Mouse (Mus musculus) liver, embryonic 16.5 days (tissue): ENCODE measurements around the gene Myrfl. TPM values are rescaled to one million over a fixed set of nuclear protein-coding genes. Genes with fewer than 3 reads are reported as not detected.

ENCODE experiments used
- ATAC-seq: fragments of 200-750 bp; cut with Nextera tagmentation; 2 replicates; pipeline ENCODE4 v1.8.0; 2017; ENCODE audit warnings: low read depth, mild to moderate bottlenecking, moderate number of reproducible peaks, moderate library complexity
- H3K27ac ChIP-seq: fragments of 300-500 bp; sonication (generic); 2 replicates; pipeline ENCODE4 v1.5.1; 2014; ENCODE audit warnings: mild to moderate bottlenecking, low read length
- H3K27me3 ChIP-seq: fragments of 300-500 bp; sonication (generic); 2 replicates; pipeline ENCODE4 v1.6.1; 2014; ENCODE audit warnings: low read depth, low read length, mixed read lengths; ENCODE audit not compliant: control insufficient read depth, insufficient read depth
- H3K36me3 ChIP-seq: fragments of 300-500 bp; sonication (generic); 2 replicates; pipeline ENCODE4 v1.6.1; 2014; ENCODE audit warnings: mild to moderate bottlenecking; ENCODE audit not compliant: control insufficient read depth, insufficient read depth
- H3K4me1 ChIP-seq: fragments of 300-500 bp; sonication (generic); 2 replicates; pipeline ENCODE4 v1.6.1; 2014; ENCODE audit warnings: low read depth, low read length, mixed read lengths; ENCODE audit not compliant: control insufficient read depth
- H3K4me2 ChIP-seq: fragments of 300-500 bp; sonication (generic); 2 replicates; pipeline ENCODE4 v1.6.1; 2014; ENCODE audit warnings: low read depth, low read length, mixed read lengths
- H3K4me3 ChIP-seq: fragments of 300-500 bp; sonication (generic); 2 replicates; pipeline ENCODE4 v1.5.1; 2014; ENCODE audit warnings: low read depth, mild to moderate bottlenecking, low read length
- H3K9ac ChIP-seq: fragments of 300-500 bp; sonication (generic); 2 replicates; pipeline ENCODE4 v1.6.1; 2014; ENCODE audit warnings: low read depth, low read length
- H3K9me3 ChIP-seq: fragments of 300-500 bp; sonication (generic); replicated peaks from 2 replicates; pipeline ENCODE4 v1.6.1; 2016; ENCODE audit warnings: low read length; ENCODE audit not compliant: control insufficient read depth
- WGBS: fragments of 180-500 bp; shearing (Covaris S2); extraction: QIAGEN DNeasy Blood & Tissue Kit; methylation state at CpG from one replicate; pipeline ENCODE4 v1.1.7; 2014; ENCODE audit not compliant: insufficient replicate concordance; 5-methylcytosine and 5-hydroxymethylcytosine counted together
- polyA plus RNA-seq: library from polyadenylated mRNA; unstranded; fragments of >200 nt; fragmentation: Nextera tagmentation; extraction: Ambion mirVana; gene quantifications from 2 replicates; pipeline ENCODE4 v1.2.1, GENCODE M21; 2015

Myrfl gene
- polyA plus RNA-seq, 1 experiment from 2014 or later = 0.07 TPM

DNA sequence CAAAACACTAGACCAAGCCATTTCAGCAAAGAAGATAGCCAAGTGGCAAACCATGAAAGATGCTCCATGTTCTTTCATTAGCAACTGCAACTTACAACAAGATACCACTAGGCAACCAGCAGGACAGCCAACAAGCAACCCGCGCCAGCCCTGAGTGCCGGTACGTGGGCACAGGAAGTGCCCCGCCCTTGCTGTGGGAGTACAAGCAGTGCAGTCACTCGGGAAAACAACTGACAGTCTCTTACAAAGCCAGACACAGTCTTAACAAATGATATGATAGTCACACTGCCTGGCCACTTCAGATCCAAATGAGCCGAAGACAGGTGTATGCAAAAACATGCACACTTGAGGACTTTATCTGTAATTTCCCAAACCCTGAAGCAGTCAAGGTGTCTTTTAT lies 33.8 kb upstream of the Myrfl start:
- peak; percentile 35; the same call in 1 of the 2 replicates for ATAC-seq
- no peaks in the 10 kb centered on the region for H3K36me3 ChIP-seq
- 28% methylated on average over 7 of the region's 7 CpGs for WGBS

DNA sequence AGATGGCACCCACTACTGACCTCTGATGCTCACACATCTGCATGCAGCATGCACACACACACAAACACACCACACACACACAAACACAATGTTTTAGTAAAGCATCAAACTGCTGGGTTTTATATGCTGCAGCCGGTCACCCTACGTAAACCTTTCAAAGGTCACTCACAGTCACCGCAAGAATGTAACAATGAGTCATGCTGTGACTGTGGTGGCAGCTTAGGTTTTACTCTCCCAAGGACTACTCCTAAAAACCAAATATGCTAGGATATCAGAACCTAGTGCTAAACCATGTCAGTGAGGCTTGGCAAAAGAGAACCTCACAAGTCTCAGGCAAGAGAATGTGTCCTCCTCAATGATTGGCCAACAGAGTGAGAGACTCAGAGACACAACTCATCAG lies 32.1 kb upstream of the Myrfl start:
- WGBS = 77% methylated on average over 3 of the region's 3 CpGs
- ATAC-seq = no peak

More for the DNA sequence above, 33.8 kb upstream of the Myrfl start:
- Histone ChIP-seq H3K9ac (no peak overlapping the region), H3K4me1 (no peaks in the 10 kb centered on the region), H3K27ac (no peak overlapping the region), H3K9me3 (no peaks in the 10 kb centered on the region), H3K4me2 (no peak overlapping the region), H3K27me3 (no peaks in the 10 kb centered on the region), H3K4me3 (no peak overlapping the region)

DNA sequence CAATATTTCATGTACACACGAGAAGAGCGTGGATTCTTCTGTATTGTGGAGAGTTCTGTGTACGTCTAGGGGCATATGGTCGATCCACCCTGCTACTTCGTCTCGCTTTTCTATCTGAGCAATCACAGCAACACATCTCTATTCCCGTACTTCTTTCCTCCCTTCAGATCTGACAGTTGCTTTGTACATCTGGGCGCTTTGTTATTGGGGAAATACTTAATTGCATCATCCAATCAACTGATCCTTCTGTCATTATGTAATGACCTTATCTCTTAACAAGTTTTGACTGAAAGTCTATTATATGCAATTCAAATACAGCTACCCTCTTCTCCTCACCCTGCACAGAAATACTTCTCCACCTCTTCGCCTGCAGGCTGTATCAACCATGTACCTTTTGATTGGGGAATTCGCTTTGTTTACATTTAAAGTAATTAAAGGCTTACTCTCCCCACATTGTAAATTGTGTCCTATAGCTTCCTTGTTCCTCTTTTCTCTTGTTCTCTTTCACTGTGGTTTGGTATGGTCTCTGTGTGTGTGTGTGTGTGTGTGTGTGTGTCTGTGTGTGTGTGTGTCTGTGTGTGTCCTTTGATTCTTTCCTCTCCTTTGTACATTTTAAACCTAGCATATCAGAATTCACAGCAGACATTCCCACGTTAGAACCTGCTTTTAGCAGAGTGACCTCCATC lies 29.9 kb upstream of the Myrfl start:
- Histone ChIP-seq H3K4me3 (no peak overlapping the region), H3K27me3 (no peaks in the 10 kb centered on the region), H3K27ac (no peak overlapping the region), H3K9me3 (no peaks in the 10 kb centered on the region), H3K9ac (no peak overlapping the region), H3K4me2 (no peak overlapping the region), H3K4me1 (no peaks in the 10 kb centered on the region), H3K36me3 (no peaks in the 10 kb centered on the region)
- ATAC-seq = 0 out of 2 replicates have a peak, but pooled peaks have one; percentile 5
- WGBS = 70% methylated on average over 11 of the region's 11 CpGs

More for the DNA sequence above, 32.1 kb upstream of the Myrfl start:
- Histone ChIP-seq H3K36me3 (no peaks in the 10 kb centered on the region), H3K9me3 (no peaks in the 10 kb centered on the region), H3K27ac (no peak overlapping the region), H3K9ac (no peak overlapping the region), H3K4me3 (no peak overlapping the region), H3K4me2 (no peak overlapping the region), H3K27me3 (no peaks in the 10 kb centered on the region), H3K4me1 (no peaks in the 10 kb centered on the region)

- WGBS = 81% methylated on average over 19 of the region's 19 CpGs
- no peaks in the 10 kb centered on the region for H3K9me3 ChIP-seq
- no peak overlapping the region for H3K4me2 ChIP-seq
- no peaks in the 10 kb centered on the region; the same call in 1 of the 2 replicates for H3K36me3 ChIP-seq
- H3K4me1 ChIP-seq = no peaks in the 10 kb centered on the region
- H3K9ac ChIP-seq = no peak overlapping the region
- ATAC-seq = no peak
- no peaks in the 10 kb centered on the region for H3K27me3 ChIP-seq
- H3K27ac ChIP-seq = no peak overlapping the region
- H3K4me3 ChIP-seq = no peak overlapping the region
Measured at GRCm38 (mm10) chr10:116923651-116924495, 27.2 kb upstream of the Myrfl start.

- no peaks in the 10 kb centered on the region for H3K9me3 ChIP-seq
- 86% methylated on average over 15 of the region's 15 CpGs for WGBS
- no peak overlapping the region for H3K9ac ChIP-seq
- H3K4me3 ChIP-seq = no peak overlapping the region
- H3K27me3 ChIP-seq = no peaks in the 10 kb centered on the region
- ATAC-seq = no peak
- H3K27ac ChIP-seq = no peak overlapping the region
- H3K4me1 ChIP-seq = no peaks in the 10 kb centered on the region
- no peak overlapping the region for H3K4me2 ChIP-seq
- H3K36me3 ChIP-seq = no peaks in the 10 kb centered on the region; the same call in 1 of the 2 replicates
Measured at GRCm38 (mm10) chr10:116922161-116922560, 25.4 kb upstream of the Myrfl start.

- no peak overlapping the region for H3K9ac ChIP-seq
- no peak overlapping the region for H3K27ac ChIP-seq
- no peaks in the 10 kb centered on the region for H3K4me1 ChIP-seq
- no peaks in the 10 kb centered on the region for H3K9me3 ChIP-seq
- no peak for ATAC-seq
- no peaks in the 10 kb centered on the region; the same call in 1 of the 2 replicates for H3K36me3 ChIP-seq
- no peak overlapping the region for H3K4me2 ChIP-seq
- H3K4me3 ChIP-seq = no peak overlapping the region
- no peaks in the 10 kb centered on the region for H3K27me3 ChIP-seq
- 81% methylated on average over 15 of the region's 15 CpGs for WGBS
Measured at GRCm38 (mm10) chr10:116921416-116921815, 24.7 kb upstream of the Myrfl start.

- no peak for ATAC-seq
- no peak overlapping the region for H3K4me3 ChIP-seq
- no peaks in the 10 kb centered on the region for H3K4me1 ChIP-seq
- no peaks in the 10 kb centered on the region for H3K9me3 ChIP-seq
- 83% methylated on average over 8 of the region's 8 CpGs for WGBS
- no peak overlapping the region for H3K4me2 ChIP-seq
- H3K9ac ChIP-seq = no peak overlapping the region
- no peaks in the 10 kb centered on the region; the same call in 1 of the 2 replicates for H3K36me3 ChIP-seq
- H3K27me3 ChIP-seq = no peaks in the 10 kb centered on the region
- H3K27ac ChIP-seq = no peak overlapping the region
Measured at GRCm38 (mm10) chr10:116920641-116921040, 23.9 kb upstream of the Myrfl start.

DNA sequence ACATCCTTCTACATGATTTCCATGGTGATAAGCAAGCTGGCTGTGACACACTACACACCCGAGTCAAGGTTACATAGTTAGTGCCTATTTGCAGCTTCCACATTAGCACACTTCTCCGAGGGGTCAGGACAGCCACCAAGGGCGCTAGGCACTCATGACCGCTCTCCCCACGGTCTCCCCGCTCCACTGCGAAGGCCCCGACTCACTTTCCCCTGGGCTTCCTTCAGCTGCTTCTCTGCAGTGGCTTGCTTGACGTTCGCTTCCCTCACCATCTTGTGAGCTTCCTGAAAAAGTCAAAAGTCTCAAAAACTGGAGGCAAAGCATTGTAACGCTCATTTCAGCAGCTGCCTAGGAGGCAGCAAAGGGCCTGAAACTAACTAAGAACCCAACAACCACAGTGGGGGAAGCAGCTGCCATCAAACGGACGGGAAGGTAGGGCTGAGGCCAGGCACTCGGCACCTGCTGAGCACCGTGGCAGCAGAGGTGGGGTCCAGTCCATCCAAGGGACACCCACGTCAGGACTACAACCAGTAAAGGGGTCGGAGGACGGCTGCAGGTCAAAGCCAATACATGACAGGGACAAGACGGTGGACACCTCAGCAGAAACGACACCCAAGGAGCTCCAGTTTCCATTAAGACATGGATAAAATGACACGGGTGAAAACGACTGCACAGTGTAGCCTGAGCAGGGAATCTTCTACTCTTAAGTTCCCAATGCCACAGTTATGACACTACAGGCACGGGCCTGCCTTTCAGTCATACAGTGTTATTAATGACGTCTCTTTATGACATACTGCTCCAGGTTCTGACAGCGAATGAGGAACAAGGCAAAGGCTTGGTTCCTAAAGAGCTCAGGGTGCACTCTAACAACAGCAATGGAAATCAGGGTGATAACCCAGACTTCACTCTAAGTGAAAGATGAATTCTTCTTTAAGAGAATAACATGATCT lies 22.9 kb upstream of the Myrfl start:
- Histone ChIP-seq H3K9me3 (no peaks in the 10 kb centered on the region), H3K36me3 (no peaks in the 10 kb centered on the region; the same call in 1 of the 2 replicates), H3K9ac (no peak overlapping the region), H3K27me3 (no peaks in the 10 kb centered on the region), H3K4me1 (no peaks in the 10 kb centered on the region), H3K27ac (no peak overlapping the region), H3K4me3 (no peak overlapping the region), H3K4me2 (no peak overlapping the region)
- no peak for ATAC-seq
- WGBS = 71% methylated on average over 25 of the region's 25 CpGs
